ENCODE assay signal across 28 mouse cellular contexts in the genomic region with DNA sequence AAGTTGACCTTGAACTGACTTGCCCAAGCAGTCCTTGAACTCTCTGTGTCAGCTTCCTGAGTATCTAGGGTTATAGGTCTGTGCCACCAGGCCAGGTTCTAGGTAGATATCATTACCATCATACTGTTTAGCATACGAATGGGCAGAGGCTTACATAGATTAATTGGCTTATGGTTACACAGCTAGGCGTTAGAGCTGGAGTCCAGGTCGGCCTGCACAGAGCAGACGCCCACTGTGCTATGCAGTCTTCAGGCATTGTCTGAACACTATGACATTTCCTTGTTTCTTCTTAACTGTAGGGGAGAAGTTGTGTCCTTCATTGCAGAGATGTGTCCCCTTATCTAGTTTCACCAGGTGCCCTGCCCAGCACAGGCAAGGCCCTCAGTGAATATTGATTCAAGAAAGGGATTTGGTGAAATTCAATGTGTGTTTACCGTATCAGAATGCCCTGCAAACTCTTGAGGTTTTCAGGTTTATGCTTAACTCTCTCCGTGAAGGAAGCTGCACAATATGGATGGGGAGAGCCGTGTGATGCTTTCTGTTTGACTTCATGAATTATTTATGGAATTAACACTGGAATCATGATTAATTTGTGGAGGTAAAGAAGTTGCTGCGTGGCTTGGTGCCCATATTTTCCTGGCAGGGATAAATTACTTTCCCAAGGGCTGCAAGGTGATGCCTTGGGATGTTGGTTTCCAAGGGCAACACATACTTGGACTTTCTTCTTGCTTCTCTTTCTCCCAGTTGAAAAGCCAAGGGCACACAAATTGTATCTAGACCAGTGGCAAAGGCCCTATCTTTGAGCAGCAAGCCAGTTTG.
A peak's percentile ranks its signal among the peaks of the same experiment; 100 is the strongest.
DNase-seq lines count a peak whose midpoint lies in the region; ATAC-seq and TF ChIP-seq lines count a peak whose summit lies in the region.
"Had no signal": no experiment of that assay in that cellular context is flagged by ENCODE, and none has a peak within 500 bp of the region (broad histone marks: within the 10 kb centered on the region; RNA-seq: fewer than 3 reads in every experiment).

No protein-coding gene starts in this region.

- H3K27me3 ChIP-seq in forebrain, embryonic 12.5 days: no peaks in the 10 kb centered on the region
- H3K27me3 ChIP-seq in forebrain, embryonic 10.5 days (ENCODE audit: poor library complexity, severe bottlenecking): peaks cover 13% of the 10 kb centered on the region; the same call in 1 of the 2 replicates
- no peaks in the 10 kb centered on the region; the same call in 1 of the 2 replicates for H3K27me3 ChIP-seq in hindbrain, embryonic 12.5 days
- H3K27me3 ChIP-seq in hindbrain, postnatal 0 days (ENCODE audit: insufficient read depth, low read length): no peaks in the 10 kb centered on the region
- peaks cover 48% of the 10 kb centered on the region for H3K27me3 ChIP-seq in midbrain, embryonic 13.5 days
- no peaks in the 10 kb centered on the region for H3K27me3 ChIP-seq in midbrain, postnatal 0 days (ENCODE audit: insufficient read depth, low read length)
- H3K27me3 ChIP-seq in stomach, postnatal 0 days (ENCODE audit: control insufficient read depth, insufficient read depth, low read length): no peaks in the 10 kb centered on the region
- H3K27me3 ChIP-seq: CH12.LX; hindbrain, embryonic 15.5 days; intestine, embryonic 15.5 days; neural tube, embryonic 15.5 days had no signal

- H3K4me3 ChIP-seq in forebrain, embryonic 12.5 days (replicated peaks): no peak overlapping the region
- no peak overlapping the region for H3K4me3 ChIP-seq in forebrain, embryonic 10.5 days
- no peak overlapping the region for H3K4me3 ChIP-seq in hindbrain, embryonic 12.5 days
- H3K4me3 ChIP-seq in hindbrain, postnatal 0 days (ENCODE audit: low read length): no peak overlapping the region
- no peak overlapping the region for H3K4me3 ChIP-seq in midbrain, embryonic 13.5 days (replicated peaks)
- H3K4me3 ChIP-seq in midbrain, postnatal 0 days (ENCODE audit: low read depth, low read length): no peak overlapping the region
- H3K4me3 ChIP-seq in stomach, postnatal 0 days (ENCODE audit: low read depth, low read length): no peak overlapping the region
- H3K4me3 ChIP-seq: hindbrain, embryonic 15.5 days; intestine, embryonic 15.5 days; neural tube, embryonic 15.5 days had no signal

- ATAC-seq in forebrain, embryonic 12.5 days (ENCODE audit: low FRiP score): no peak; the same call in none of the 2 replicates
- peak; percentile 6; the same call in 1 of the 2 replicates for ATAC-seq in hindbrain, embryonic 12.5 days (ENCODE audit: low FRiP score)
- no peak for ATAC-seq in hindbrain, postnatal 0 days
- peak; percentile 56; the same call in 1 of the 2 replicates for ATAC-seq in midbrain, embryonic 13.5 days
- ATAC-seq in midbrain, postnatal 0 days (ENCODE audit: low FRiP score): no peak
- no peak for ATAC-seq in stomach, postnatal 0 days (ENCODE audit: low FRiP score, low TSS enrichment)
- ATAC-seq: activated CD4-positive, CD25-positive, alpha-beta regulatory T cell, adult 4 months; intestine, embryonic 15.5 days had no signal

- no peak overlapping the region for H3K9ac ChIP-seq in forebrain, embryonic 12.5 days
- no peak overlapping the region for H3K9ac ChIP-seq in hindbrain, embryonic 12.5 days
- H3K9ac ChIP-seq in hindbrain, postnatal 0 days (replicated peaks; ENCODE audit: low read length): no peak overlapping the region
- H3K9ac ChIP-seq in midbrain, embryonic 13.5 days (replicated peaks): no peak overlapping the region
- no peak overlapping the region for H3K9ac ChIP-seq in midbrain, postnatal 0 days (replicated peaks; ENCODE audit: low read length, poor library complexity, severe bottlenecking)
- H3K9ac ChIP-seq in stomach, postnatal 0 days (ENCODE audit: low read length): no peak overlapping the region
- H3K9ac ChIP-seq: hindbrain, embryonic 15.5 days; intestine, embryonic 15.5 days; liver, embryonic 14.5 days; neural tube, embryonic 15.5 days had no signal

- H3K4me2 ChIP-seq in forebrain, embryonic 12.5 days: no peak overlapping the region
- no peak overlapping the region for H3K4me2 ChIP-seq in hindbrain, embryonic 12.5 days (replicated peaks)
- H3K4me2 ChIP-seq in hindbrain, postnatal 0 days (ENCODE audit: low read depth, low read length): no peak overlapping the region
- H3K4me2 ChIP-seq in midbrain, embryonic 13.5 days (replicated peaks): no peak overlapping the region
- H3K4me2 ChIP-seq in midbrain, postnatal 0 days (ENCODE audit: low read depth, low read length, poor library complexity, severe bottlenecking): no peak overlapping the region
- H3K4me2 ChIP-seq in stomach, postnatal 0 days (replicated peaks; ENCODE audit: low read depth): no peak overlapping the region
- H3K4me2 ChIP-seq: hindbrain, embryonic 15.5 days; intestine, embryonic 15.5 days; neural tube, embryonic 15.5 days had no signal

- no peak for DNase-seq in forebrain, embryonic 10.5 days (ENCODE audit: extremely low spot score, low spot score)
- DNase-seq in hindbrain, postnatal 0 days (ENCODE audit: low spot score): no peak
- DNase-seq in midbrain, postnatal 0 days (ENCODE audit: low spot score): no peak
- no peak for DNase-seq in spleen, postnatal 10 days (ENCODE audit: low spot score in 2 of 2)
- DNase-seq in stomach, postnatal 0 days (ENCODE audit: low spot score): no peak
- DNase-seq: adrenal gland, adult 8-10 months; cerebellum, adult 9-10 months; cerebellum, postnatal 36 days; heart, postnatal 14 days; kidney, adult 8-10 months; kidney, postnatal 10 days; liver; lung, adult 2 months; lung, postnatal 10 days; retina, postnatal 1 day; right cerebral cortex, postnatal 25 days; thymus, adult 2 months; thymus, postnatal 36 days had no signal

- no peak for TF ChIP-seq CTCF in hindbrain, postnatal 0 days (IDR thresholded peaks at IDR 0.05; ENCODE audit: low read depth)
- no peak for TF ChIP-seq CTCF in midbrain, postnatal 0 days (IDR thresholded peaks at IDR 0.05)
- TF ChIP-seq CTCF in stomach, postnatal 0 days (IDR thresholded peaks at IDR 0.05; ENCODE audit: low read depth): no peak

- H3K4me1 ChIP-seq in forebrain, embryonic 12.5 days: peaks cover 28% of the 10 kb centered on the region
- H3K4me1 ChIP-seq in forebrain, embryonic 10.5 days: peaks cover 37% of the 10 kb centered on the region
- peaks cover 24% of the 10 kb centered on the region for H3K4me1 ChIP-seq in hindbrain, embryonic 12.5 days
- H3K4me1 ChIP-seq in hindbrain, postnatal 0 days (ENCODE audit: insufficient read depth, low read length): peaks cover 6% of the 10 kb centered on the region
- peaks cover 25% of the 10 kb centered on the region for H3K4me1 ChIP-seq in midbrain, embryonic 13.5 days (replicated peaks)
- peaks cover 4% of the 10 kb centered on the region; the same call in 1 of the 2 replicates for H3K4me1 ChIP-seq in midbrain, postnatal 0 days (ENCODE audit: insufficient read depth, low read length)
- no peaks in the 10 kb centered on the region for H3K4me1 ChIP-seq in stomach, postnatal 0 days (replicated peaks; ENCODE audit: control insufficient read depth, insufficient read depth)
- H3K4me1 ChIP-seq: intestine, embryonic 15.5 days had no signal

- WGBS in forebrain, embryonic 12.5 days: 43% methylated on average over 8 of the region's 8 CpGs
- 83% methylated on average over 8 of the region's 8 CpGs for WGBS in forebrain, embryonic 10.5 days
- WGBS in hindbrain, embryonic 12.5 days: 57% methylated on average over 8 of the region's 8 CpGs
- 36% methylated on average over 8 of the region's 8 CpGs for WGBS in hindbrain, postnatal 0 days
- WGBS in midbrain, embryonic 13.5 days: 40% methylated on average over 8 of the region's 8 CpGs
- WGBS in midbrain, postnatal 0 days: 40% methylated on average over 8 of the region's 8 CpGs
- WGBS in stomach, postnatal 0 days: 68% methylated on average over 8 of the region's 8 CpGs

- TF ChIP-seq EP300 in stomach, postnatal 0 days (optimal IDR thresholded peaks at IDR 0.05): no peak

- 0 out of 2 replicates have a peak overlapping the region, but pooled peaks have one; percentile 42 for H3K27ac ChIP-seq in forebrain, embryonic 12.5 days
- no peak overlapping the region for H3K27ac ChIP-seq in forebrain, embryonic 10.5 days
- no peak overlapping the region for H3K27ac ChIP-seq in hindbrain, embryonic 12.5 days
- no peak overlapping the region for H3K27ac ChIP-seq in hindbrain, postnatal 0 days
- no peak overlapping the region for H3K27ac ChIP-seq in midbrain, embryonic 13.5 days
- H3K27ac ChIP-seq in midbrain, postnatal 0 days (ENCODE audit: low read depth, low read length): no peak overlapping the region
- no peak overlapping the region for H3K27ac ChIP-seq in stomach, postnatal 0 days (replicated peaks)
- H3K27ac ChIP-seq: hindbrain, embryonic 15.5 days; intestine, embryonic 15.5 days; liver, embryonic 14.5 days; macrophage; neural tube, embryonic 15.5 days had no signal

- H3K36me3 ChIP-seq in forebrain, embryonic 12.5 days (replicated peaks): no peaks in the 10 kb centered on the region
- H3K36me3 ChIP-seq in forebrain, embryonic 10.5 days (replicated peaks): no peaks in the 10 kb centered on the region
- no peaks in the 10 kb centered on the region for H3K36me3 ChIP-seq in hindbrain, embryonic 12.5 days
- no peaks in the 10 kb centered on the region for H3K36me3 ChIP-seq in hindbrain, postnatal 0 days (ENCODE audit: insufficient read depth, low read length)
- H3K36me3 ChIP-seq in midbrain, embryonic 13.5 days: no peaks in the 10 kb centered on the region
- no peaks in the 10 kb centered on the region for H3K36me3 ChIP-seq in midbrain, postnatal 0 days (ENCODE audit: insufficient read depth, low read length)
- H3K36me3 ChIP-seq in stomach, postnatal 0 days (ENCODE audit: control insufficient read depth, insufficient read depth, low read length): no peaks in the 10 kb centered on the region
- H3K36me3 ChIP-seq: hindbrain, embryonic 15.5 days; intestine, embryonic 15.5 days; neural tube, embryonic 15.5 days had no signal

- no peaks in the 10 kb centered on the region for H3K9me3 ChIP-seq in forebrain, embryonic 12.5 days
- no peaks in the 10 kb centered on the region for H3K9me3 ChIP-seq in forebrain, embryonic 10.5 days
- H3K9me3 ChIP-seq in hindbrain, embryonic 12.5 days (replicated peaks): no peaks in the 10 kb centered on the region
- H3K9me3 ChIP-seq in hindbrain, postnatal 0 days (ENCODE audit: low read length): no peaks in the 10 kb centered on the region
- H3K9me3 ChIP-seq in midbrain, embryonic 13.5 days: no peaks in the 10 kb centered on the region
- H3K9me3 ChIP-seq in midbrain, postnatal 0 days (ENCODE audit: low read length): no peaks in the 10 kb centered on the region
- H3K9me3 ChIP-seq in stomach, postnatal 0 days (ENCODE audit: control insufficient read depth, low read length): no peaks in the 10 kb centered on the region
- H3K9me3 ChIP-seq: hindbrain, embryonic 15.5 days; intestine, embryonic 15.5 days; neural tube, embryonic 15.5 days had no signal

Comparison
In these comparisons a context has a peak if more than half of its experiments do, and no peak if none do; other contexts are left out.
1. ATAC-seq: peak in hindbrain, embryonic 12.5 days (single experiment) and midbrain, embryonic 13.5 days (single experiment); none in forebrain, embryonic 12.5 days (single experiment), hindbrain, postnatal 0 days (single experiment), midbrain, postnatal 0 days (single experiment) and stomach, postnatal 0 days (single experiment).